Mouse (Mus musculus): ENCODE measurements around the gene Zfp385c. TPM values are rescaled to one million over a fixed set of nuclear protein-coding genes. Genes with fewer than 3 reads are reported as not detected.

Zfp385c gene
- polyA plus RNA-seq (2015; fragmentation: Nextera tagmentation; extraction: Ambion mirVana) = 1.6 and 2.5 TPM in 2 replicates

- Histone ChIP-seq H3K4me3 (replicated peaks; ENCODE audit: low read depth, low read length) (peak within 1 kb of the TSS; percentile 23), H3K36me3 (ENCODE audit: insufficient read depth, low read length) (no peaks in the 10 kb centered on the region), H3K27ac (no peak within 1 kb of the TSS), H3K4me1 (replicated peaks; ENCODE audit: insufficient read depth, low read length) (peaks cover 6% of the 10 kb centered on the region), H3K9me3 (replicated peaks; ENCODE audit: low read length) (no peaks in the 10 kb centered on the region), H3K9ac (ENCODE audit: low read depth, low read length) (peak within 1 kb of the TSS; percentile 41; the same call in 1 of the 2 replicates), H3K27me3 (ENCODE audit: insufficient read depth, low read length) (no peaks in the 10 kb centered on the region), H3K4me2 (ENCODE audit: low read length) (peak within 1 kb of the TSS; percentile 67)
- DNase-seq (ENCODE audit: low spot score) (no peak), ATAC-seq (replicated peaks; ENCODE audit: low FRiP score, low read depth) (no peak; the same call in 1 of the 2 replicates)
- TF ChIP-seq CTCF (IDR thresholded peaks at IDR 0.05; ENCODE audit: low read depth) = no peak
- WGBS = 2% methylated on average over 23 of the region's 23 CpGs
Observed at GRCm38 (mm10) chr11:100692164-100692616, at the start of gene Zfp385c. Gene Zfp385c (minus strand): TSS chr11:100692455.

GRCm38 (mm10) chr11:100741348-100741747 lies 49.1 kb upstream of the Zfp385c start:
- H3K9me3 ChIP-seq (replicated peaks; ENCODE audit: low read length) = no peaks in the 10 kb centered on the region
- 43% methylated on average over 6 of the region's 6 CpGs for WGBS
- H3K27me3 ChIP-seq (ENCODE audit: insufficient read depth, low read length) = no peaks in the 10 kb centered on the region
- no peak overlapping the region for H3K27ac ChIP-seq
- no peaks in the 10 kb centered on the region for H3K36me3 ChIP-seq (ENCODE audit: insufficient read depth, low read length)
- DNase-seq (ENCODE audit: low spot score) (no peak), ATAC-seq (replicated peaks; ENCODE audit: low FRiP score, low read depth) (no peak)
- no peak overlapping the region for H3K4me2 ChIP-seq (ENCODE audit: low read length)
- H3K4me1 ChIP-seq (replicated peaks; ENCODE audit: insufficient read depth, low read length) = peaks cover 10% of the 10 kb centered on the region
- H3K4me3 ChIP-seq (replicated peaks; ENCODE audit: low read depth, low read length) = no peak overlapping the region
- no peak for TF ChIP-seq CTCF (IDR thresholded peaks at IDR 0.05; ENCODE audit: low read depth)
- no peak overlapping the region for H3K9ac ChIP-seq (ENCODE audit: low read depth, low read length)

- WGBS = 17% methylated on average over 5 of the region's 5 CpGs
- no peak overlapping the region for H3K27ac ChIP-seq
Observed at GRCm38 (mm10) chr11:100738749-100739148, 46.5 kb upstream of the Zfp385c start.

GRCm38 (mm10) chr11:100738066-100738604 lies 45.9 kb upstream of the Zfp385c start, which contains the start of gene Rab5c:
Gene Rab5c (minus strand): TSS chr11:100738215.
- peaks cover 18% of the 10 kb centered on the region for H3K4me1 ChIP-seq (replicated peaks; ENCODE audit: insufficient read depth, low read length)
- H3K4me3 ChIP-seq (replicated peaks; ENCODE audit: low read depth, low read length) = peak within 1 kb of the TSS; percentile 95
- peak; percentile 24; the same call in 1 of the 2 replicates for TF ChIP-seq CTCF (IDR thresholded peaks at IDR 0.05; ENCODE audit: low read depth)
- H3K9me3 ChIP-seq (replicated peaks; ENCODE audit: low read length) = no peaks in the 10 kb centered on the region
- H3K9ac ChIP-seq (ENCODE audit: low read depth, low read length) = peak within 1 kb of the TSS; percentile 96
- ATAC-seq (replicated peaks; ENCODE audit: low FRiP score, low read depth) (peak; percentile 100), DNase-seq (ENCODE audit: low spot score) (peak; percentile 100)
- WGBS = under 1% methylated on average over 39 of the region's 39 CpGs
- H3K27me3 ChIP-seq (ENCODE audit: insufficient read depth, low read length) = no peaks in the 10 kb centered on the region
- peak within 1 kb of the TSS; percentile 73 for H3K4me2 ChIP-seq (ENCODE audit: low read length)
- H3K36me3 ChIP-seq (ENCODE audit: insufficient read depth, low read length) = no peaks in the 10 kb centered on the region
- peak within 1 kb of the TSS; percentile 79 for H3K27ac ChIP-seq

More at GRCm38 (mm10) chr11:100738749-100739148, 46.5 kb upstream of the Zfp385c start:
- Histone ChIP-seq H3K4me1 (replicated peaks; ENCODE audit: insufficient read depth, low read length) (peaks cover 18% of the 10 kb centered on the region), H3K36me3 (ENCODE audit: insufficient read depth, low read length) (no peaks in the 10 kb centered on the region), H3K9me3 (replicated peaks; ENCODE audit: low read length) (no peaks in the 10 kb centered on the region), H3K27me3 (ENCODE audit: insufficient read depth, low read length) (no peaks in the 10 kb centered on the region), H3K4me2 (ENCODE audit: low read length) (peak overlapping the region; percentile 53), H3K4me3 (replicated peaks; ENCODE audit: low read depth, low read length) (no peak overlapping the region), H3K9ac (ENCODE audit: low read depth, low read length) (no peak overlapping the region)
- no peak for TF ChIP-seq CTCF (IDR thresholded peaks at IDR 0.05; ENCODE audit: low read depth)
- DNase-seq (ENCODE audit: low spot score) (no peak), ATAC-seq (replicated peaks; ENCODE audit: low FRiP score, low read depth) (no peak)

GRCm38 (mm10) chr11:100737105-100737733 lies 45.0 kb upstream of the Zfp385c start:
- peak overlapping the region; percentile 96 for H3K9ac ChIP-seq (ENCODE audit: low read depth, low read length)
- peaks cover 18% of the 10 kb centered on the region for H3K4me1 ChIP-seq (replicated peaks; ENCODE audit: insufficient read depth, low read length)
- H3K27me3 ChIP-seq (ENCODE audit: insufficient read depth, low read length) = no peaks in the 10 kb centered on the region
- WGBS = 0% methylated on average over 13 of the region's 13 CpGs
- ATAC-seq (replicated peaks; ENCODE audit: low FRiP score, low read depth) (no peak), DNase-seq (ENCODE audit: low spot score) (no peak)
- peak overlapping the region; percentile 95 for H3K4me3 ChIP-seq (replicated peaks; ENCODE audit: low read depth, low read length)
- peak overlapping the region; percentile 79 for H3K27ac ChIP-seq
- peak overlapping the region; percentile 73 for H3K4me2 ChIP-seq (ENCODE audit: low read length)
- no peak for TF ChIP-seq CTCF (IDR thresholded peaks at IDR 0.05; ENCODE audit: low read depth)
- H3K9me3 ChIP-seq (replicated peaks; ENCODE audit: low read length) = no peaks in the 10 kb centered on the region
- no peaks in the 10 kb centered on the region for H3K36me3 ChIP-seq (ENCODE audit: insufficient read depth, low read length)

GRCm38 (mm10) chr11:100736746-100737080 lies 44.5 kb upstream of the Zfp385c start:
- Histone ChIP-seq H3K4me2 (ENCODE audit: low read length) (peak overlapping the region; percentile 73), H3K9me3 (replicated peaks; ENCODE audit: low read length) (no peaks in the 10 kb centered on the region), H3K27ac (peak overlapping the region; percentile 79; the same call in 1 of the 2 replicates), H3K36me3 (ENCODE audit: insufficient read depth, low read length) (no peaks in the 10 kb centered on the region), H3K27me3 (ENCODE audit: insufficient read depth, low read length) (no peaks in the 10 kb centered on the region), H3K4me3 (replicated peaks; ENCODE audit: low read depth, low read length) (peak overlapping the region; percentile 95), H3K4me1 (replicated peaks; ENCODE audit: insufficient read depth, low read length) (peaks cover 18% of the 10 kb centered on the region), H3K9ac (ENCODE audit: low read depth, low read length) (peak overlapping the region; percentile 96)
- no peak for TF ChIP-seq CTCF (IDR thresholded peaks at IDR 0.05; ENCODE audit: low read depth)
- ATAC-seq (replicated peaks; ENCODE audit: low FRiP score, low read depth) (no peak), DNase-seq (ENCODE audit: low spot score) (no peak)
- 77% methylated on average over 4 of the region's 4 CpGs for WGBS

All from kidney, postnatal 0 days (tissue).